Mouse (Mus musculus) retina, embryonic 14.5 days (tissue): ENCODE measurements around the gene Cldn6.

ENCODE experiments used
- DNase-seq: peaks from one replicate; pipeline ENCODE4 v3.0.0-alpha.2; 2015; ENCODE audit warnings: low spot score

Cldn6 gene

GRCm38 (mm10) chr17:23675127-23675526, 3.9 kb upstream of the Cldn6 start:
- DNase-seq = no peak

DNA sequence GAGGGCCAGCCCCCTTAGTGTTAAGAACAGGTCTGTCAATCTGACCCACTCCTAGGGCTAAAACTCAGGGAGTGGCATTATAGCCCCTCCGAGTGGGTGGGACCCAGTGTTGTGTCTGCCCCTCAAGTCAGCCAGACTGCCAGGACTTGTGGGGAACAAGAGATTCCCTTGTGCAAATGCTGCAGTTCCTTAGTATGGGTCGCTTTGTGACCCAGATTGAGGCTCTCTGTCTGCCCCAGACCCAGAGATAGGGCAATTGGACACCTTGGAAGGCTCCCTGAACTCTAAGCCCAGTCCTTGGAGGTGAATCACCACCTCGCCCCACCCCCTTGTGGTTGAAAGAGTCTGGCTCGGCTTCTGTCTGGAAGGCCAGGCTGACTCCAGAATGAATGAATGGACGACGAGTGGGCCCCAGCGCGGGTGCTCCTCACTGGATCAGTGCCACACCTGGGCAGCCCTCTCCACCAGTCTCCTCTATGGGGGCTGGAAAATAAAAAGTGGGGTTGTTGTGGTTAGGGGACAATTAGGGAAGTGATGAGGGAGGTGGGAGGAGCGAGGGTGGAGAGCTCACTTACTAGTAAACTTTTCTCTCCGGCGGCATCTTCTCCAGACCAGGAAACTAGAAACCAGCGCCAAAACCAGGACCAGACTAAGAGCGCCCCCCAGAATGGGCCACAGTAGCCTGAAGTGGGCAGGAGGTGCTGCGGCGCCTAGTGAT, 3.3 kb upstream of the Cldn6 start:
- DNase-seq = no peak

DNA sequence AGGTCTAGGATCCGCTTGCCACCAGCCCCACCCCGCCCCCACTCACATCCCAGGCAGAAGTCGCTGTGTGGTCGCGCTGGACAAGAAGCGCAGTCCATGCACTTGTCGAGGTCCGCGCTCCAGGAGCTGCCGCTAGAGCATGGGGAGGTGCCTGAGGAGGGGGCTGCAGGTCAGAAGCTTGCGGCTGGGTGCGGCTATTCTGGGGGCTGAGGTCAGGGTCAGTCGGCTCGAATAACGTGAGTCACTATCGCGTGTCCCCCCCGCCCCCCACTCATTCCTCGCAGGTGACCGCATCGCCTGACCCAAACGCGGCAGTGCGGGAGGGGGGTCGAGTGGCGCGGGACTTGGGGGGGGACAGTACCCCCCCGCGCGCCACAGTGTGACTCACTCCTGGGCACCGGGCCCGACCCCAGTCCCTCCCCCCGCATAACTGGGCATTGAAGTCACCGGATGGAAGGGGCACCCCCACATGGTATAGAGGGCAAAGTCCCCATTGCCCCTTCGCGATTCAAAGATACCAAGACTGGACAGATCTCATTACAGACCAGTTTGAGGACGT, 2.5 kb upstream of the Cldn6 start:
- DNase-seq = peak; percentile 28

GRCm38 (mm10) chr17:23677236-23677679, 1.8 kb upstream of the Cldn6 start, which contains the start of gene Tnfrsf12a:
Gene Tnfrsf12a, minus strand, starts transcription at chr17:23677468.
- peak; percentile 82 for DNase-seq

DNA sequence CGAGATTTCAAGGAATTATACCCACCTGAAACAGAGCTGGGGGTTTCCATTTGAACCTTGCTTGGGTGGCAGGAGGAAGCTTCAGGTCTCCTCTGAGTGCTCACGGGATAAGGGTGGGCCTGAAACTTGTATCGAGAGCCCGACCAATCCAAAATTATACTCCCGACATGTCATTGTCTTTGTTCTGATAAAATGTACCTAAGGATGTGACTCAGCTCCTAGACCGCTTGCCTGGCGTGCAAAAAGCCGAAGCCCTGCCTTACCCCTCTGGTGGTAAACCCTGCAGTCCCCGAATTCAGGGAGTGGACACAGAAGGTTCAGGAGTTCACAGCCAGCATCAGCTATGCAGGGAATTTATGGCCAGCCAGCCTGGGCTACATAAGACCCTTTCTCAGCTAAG, 1.3 kb downstream of the Cldn6 start:
- DNase-seq = no peak

- no peak for DNase-seq
Measured at GRCm38 (mm10) chr17:23681086-23681485, 2.0 kb downstream of the Cldn6 start.

- no peak for DNase-seq
Measured at GRCm38 (mm10) chr17:23682092-23682491, 3.0 kb downstream of the Cldn6 start.

GRCm38 (mm10) chr17:23682530-23682929, 3.5 kb downstream of the Cldn6 start:
- no peak for DNase-seq

GRCm38 (mm10) chr17:23683226-23683625, 4.2 kb downstream of the Cldn6 start:
- DNase-seq = no peak

GRCm38 (mm10) chr17:23683856-23684672, 5.0 kb downstream of the Cldn6 start, which contains the start of gene Cldn9:
Gene Cldn9, minus strand, starts transcription at chr17:23684026.
- no peak for DNase-seq

DNA sequence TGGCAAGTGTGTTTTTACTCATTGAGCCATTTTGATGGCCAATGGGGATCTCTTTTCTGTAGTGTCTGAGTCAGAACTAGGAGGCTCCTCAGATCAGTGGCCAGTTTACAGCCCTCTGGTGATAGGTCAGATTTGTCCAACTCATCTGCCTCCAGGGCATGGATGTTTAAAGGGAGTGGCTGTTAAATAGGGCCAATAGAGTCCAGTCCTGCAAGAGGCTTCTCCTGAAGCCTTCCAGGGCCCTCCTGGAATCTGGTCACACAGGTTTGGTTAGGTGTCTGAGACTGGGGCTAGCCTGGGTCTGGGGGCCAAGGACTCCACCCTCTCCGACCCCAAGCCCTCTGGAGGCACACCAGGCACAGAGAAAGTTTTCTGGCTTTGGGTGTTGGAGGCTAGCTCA, 15.4 kb downstream of the Cldn6 start:
- no peak for DNase-seq

- DNase-seq = no peak
Measured at GRCm38 (mm10) chr17:23695801-23696200, 16.8 kb downstream of the Cldn6 start.

- DNase-seq = peak; percentile 24
Measured at GRCm38 (mm10) chr17:23699131-23700077, 20.4 kb downstream of the Cldn6 start.

GRCm38 (mm10) chr17:23700079-23700478, 21.0 kb downstream of the Cldn6 start:
- peak; percentile 90 for DNase-seq

- DNase-seq = no peak
Measured at GRCm38 (mm10) chr17:23703301-23703700, 24.3 kb downstream of the Cldn6 start.

- DNase-seq = no peak
Measured at GRCm38 (mm10) chr17:23704741-23705140, 25.7 kb downstream of the Cldn6 start.

GRCm38 (mm10) chr17:23705525-23706104, 26.6 kb downstream of the Cldn6 start:
- no peak for DNase-seq

DNA sequence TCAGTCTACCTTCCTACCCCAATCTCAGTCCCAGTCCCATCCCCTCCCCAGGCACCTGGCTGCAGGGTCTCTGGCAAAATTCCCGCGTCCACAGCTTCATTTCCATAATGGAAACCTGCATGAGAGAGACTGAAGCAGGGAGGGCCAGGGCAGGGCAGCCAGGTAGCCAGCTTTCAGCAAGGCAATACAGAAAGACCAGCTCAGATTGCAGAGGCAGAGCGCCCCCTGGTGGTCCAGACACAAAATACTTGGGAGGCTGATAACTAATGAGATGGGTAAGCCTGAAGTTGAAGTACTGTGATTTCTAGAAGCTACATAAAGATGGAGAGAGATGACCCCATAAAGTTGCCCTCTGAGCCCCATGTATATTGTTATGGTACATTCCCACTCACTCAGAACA, 27.2 kb downstream of the Cldn6 start:
- DNase-seq = peak; percentile 90

DNA sequence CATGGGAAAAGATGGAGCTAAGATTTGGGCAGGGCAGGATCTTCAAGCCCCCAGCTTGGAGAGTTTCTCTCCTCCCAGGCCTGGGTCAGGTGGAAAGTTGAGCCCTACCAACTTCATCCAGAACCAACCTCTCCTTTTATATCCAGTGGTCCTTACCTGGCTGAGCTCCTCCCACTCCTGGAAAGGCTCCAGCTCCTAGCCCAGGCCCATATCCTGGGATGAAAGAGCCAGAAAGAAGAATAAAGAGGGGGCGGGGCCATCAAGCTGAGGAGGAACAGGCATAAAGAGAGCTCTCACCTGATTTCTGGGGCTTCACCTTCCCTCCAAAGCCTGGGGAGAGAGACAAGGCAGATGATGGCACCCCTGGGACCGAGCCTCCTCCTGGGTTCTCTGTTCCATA, 38.0 kb downstream of the Cldn6 start:
- DNase-seq = no peak

DNA sequence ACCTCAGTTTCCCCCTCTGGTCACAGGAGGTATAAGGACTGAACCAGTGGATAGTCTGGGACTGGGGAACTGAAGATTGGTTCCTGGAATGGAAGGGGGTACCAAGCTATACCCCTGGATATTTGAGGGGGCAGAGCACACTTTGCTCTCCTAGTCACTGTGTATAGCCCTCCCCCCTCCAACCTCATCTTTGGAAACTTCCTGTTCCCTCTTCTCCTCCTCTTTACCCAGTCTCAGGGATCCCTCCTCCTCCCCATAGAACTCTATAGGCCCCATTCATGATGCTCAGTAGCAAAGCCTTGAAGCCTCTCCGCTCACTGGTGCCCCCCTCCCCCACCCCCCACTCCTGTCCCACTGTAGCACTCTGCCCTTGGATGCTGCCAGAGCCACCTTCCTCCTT, 40.4 kb downstream of the Cldn6 start:
- DNase-seq = no peak

GRCm38 (mm10) chr17:23721886-23722285, 42.8 kb downstream of the Cldn6 start:
- DNase-seq = no peak
